Mouse (Mus musculus) frontal cortex, postnatal 10 days (tissue): ENCODE data around the gene Kcnj3.
"Not testable (repeated sequence)": the region's sequence is repeated elsewhere in the genome, so short reads cannot be mapped to it uniquely, and the experiment has no call there.

Experiments used
- DNase-seq, 2 experiments: peaks; one replicate each; pipeline ENCODE4 v3.0.0; 2022; ENCODE audit warnings: low spot score in 2 of 2, mixed read lengths in 1 of 2

The Kcnj3 gene

GRCm38 (mm10) chr2:55435721-55436260 lies at the start of gene Kcnj3:
Gene Kcnj3, plus strand, starts transcription at chr2:55435970.
- DNase-seq = peak; percentile 64 to 70

GRCm38 (mm10) chr2:55390330-55390989 lies 45.3 kb upstream of the Kcnj3 start:
- no peak for DNase-seq

GRCm38 (mm10) chr2:55405307-55405706 lies 30.5 kb upstream of the Kcnj3 start:
- no peak for DNase-seq

- DNase-seq = no peak
These were observed 8.1 kb upstream of the Kcnj3 start for GRCm38 (mm10) chr2:55427633-55428032.

DNA sequence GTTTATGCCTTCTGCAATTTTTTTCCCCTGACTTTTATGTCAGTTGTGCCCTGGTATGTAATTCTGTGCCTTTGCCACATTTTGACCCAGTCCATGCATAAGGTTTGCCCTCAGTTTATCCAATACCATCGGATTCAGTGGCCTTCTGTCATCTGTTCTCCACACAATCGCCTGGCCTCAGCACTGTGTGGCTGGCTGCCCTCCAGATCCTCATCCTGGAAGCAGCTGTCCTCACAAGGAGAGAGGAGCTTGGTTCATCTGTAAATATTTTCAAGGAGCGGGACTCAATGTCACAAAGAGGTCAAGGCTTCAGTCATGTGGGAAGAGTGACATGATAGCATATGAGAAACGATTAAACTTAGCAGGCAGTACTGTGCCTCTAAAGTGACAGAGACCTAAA lies 3.7 kb upstream of the Kcnj3 start:
- DNase-seq = no peak

DNA sequence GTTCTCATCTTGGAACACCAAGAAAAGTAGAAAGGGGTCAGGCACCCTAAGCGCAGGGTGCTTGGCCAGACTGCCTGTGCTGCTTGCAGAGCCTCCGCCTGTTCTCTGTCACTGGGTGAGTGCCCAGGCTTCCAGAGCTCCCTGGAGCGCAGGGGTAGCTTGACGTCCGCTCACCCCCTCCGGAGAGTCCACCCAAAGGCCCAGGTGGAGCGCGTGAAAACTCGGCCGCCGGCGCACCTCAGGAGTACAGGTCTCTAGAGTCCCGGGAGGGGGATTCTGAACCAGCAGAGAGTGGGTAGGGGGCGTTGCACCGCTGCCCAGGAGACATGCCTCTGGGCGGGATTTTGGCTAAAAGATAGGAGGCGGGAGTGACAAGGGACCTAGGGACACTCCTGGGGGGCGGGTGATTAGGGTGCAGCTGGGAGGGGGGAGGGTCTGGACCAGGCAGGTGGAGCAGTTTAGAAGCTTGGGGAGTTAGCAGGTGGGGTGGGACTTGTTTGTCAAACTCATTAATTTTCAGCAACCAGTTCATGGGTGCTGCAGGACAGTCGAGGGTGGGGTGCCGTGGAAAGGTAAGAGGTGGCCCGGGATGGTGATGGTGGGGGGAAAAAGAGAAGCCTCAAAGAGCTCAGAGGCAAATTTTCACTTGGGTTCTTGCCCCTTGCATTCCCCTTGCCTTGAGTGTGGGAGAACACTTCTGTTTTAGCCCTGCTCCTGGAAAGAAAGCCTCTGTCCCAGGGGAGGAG lies 664 bp downstream of the Kcnj3 start:
- DNase-seq = peak; percentile 20 to 35

GRCm38 (mm10) chr2:55437007-55437949 lies 1.5 kb downstream of the Kcnj3 start:
- DNase-seq = peak; percentile 8 to 27

- DNase-seq = no peak
These were observed 2.2 kb downstream of the Kcnj3 start for GRCm38 (mm10) chr2:55437977-55438376.

GRCm38 (mm10) chr2:55439211-55439610 lies 3.4 kb downstream of the Kcnj3 start:
- DNase-seq = no peak

- DNase-seq = no peak
These were observed 6.2 kb downstream of the Kcnj3 start for GRCm38 (mm10) chr2:55442006-55442405.

- no peak for DNase-seq
These were observed 11.5 kb downstream of the Kcnj3 start for GRCm38 (mm10) chr2:55447298-55447697.

- DNase-seq = no peak
These were observed 15.0 kb downstream of the Kcnj3 start for GRCm38 (mm10) chr2:55450774-55451173.

DNA sequence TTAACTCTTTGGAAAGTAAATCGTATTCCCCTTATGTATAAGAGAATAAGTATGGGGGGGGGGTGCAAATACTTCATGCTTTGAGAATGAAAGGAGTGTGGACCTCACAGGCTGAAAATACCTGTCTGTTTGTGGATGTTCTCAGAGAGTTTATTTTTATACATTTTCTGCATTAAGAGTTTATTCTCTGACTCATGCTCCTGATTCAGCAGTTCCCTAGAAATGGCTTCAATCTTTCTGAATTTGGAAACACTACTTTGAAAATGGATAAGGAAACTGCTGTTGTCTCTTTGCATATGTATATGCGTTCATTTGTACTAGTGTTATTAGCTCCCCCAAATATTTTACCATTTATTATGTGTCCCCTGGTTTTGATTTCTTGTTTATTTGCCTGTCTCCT lies 23.4 kb downstream of the Kcnj3 start:
- DNase-seq = no peak

GRCm38 (mm10) chr2:55469141-55469540 lies 33.4 kb downstream of the Kcnj3 start:
- DNase-seq = no peak

DNA sequence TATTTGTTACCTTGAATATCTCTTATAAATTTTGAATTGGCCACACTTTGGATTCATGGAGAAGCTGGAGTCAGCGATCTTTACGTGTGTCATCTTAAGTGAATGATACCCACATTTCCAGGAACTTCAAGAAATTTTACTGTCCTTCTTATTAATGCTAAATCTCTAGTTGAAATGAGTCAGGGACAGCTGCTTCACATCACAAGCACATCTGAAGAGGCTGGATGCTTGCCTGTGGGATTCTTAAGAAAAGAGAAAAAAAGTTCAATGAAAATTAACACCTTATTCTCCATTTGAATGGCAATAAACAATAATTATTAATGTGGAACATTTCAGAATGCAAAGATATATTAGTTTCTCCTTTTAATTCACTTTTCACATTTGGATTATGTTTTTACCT lies 34.2 kb downstream of the Kcnj3 start:
- DNase-seq = no peak

- no peak for DNase-seq
These were observed 43.7 kb downstream of the Kcnj3 start for GRCm38 (mm10) chr2:55479511-55479910.

- DNase-seq = peak; percentile 7 to 13
These were observed 44.3 kb downstream of the Kcnj3 start for GRCm38 (mm10) chr2:55479933-55480601.

GRCm38 (mm10) chr2:55480602-55480965 lies 44.8 kb downstream of the Kcnj3 start:
- DNase-seq = no peak

DNA sequence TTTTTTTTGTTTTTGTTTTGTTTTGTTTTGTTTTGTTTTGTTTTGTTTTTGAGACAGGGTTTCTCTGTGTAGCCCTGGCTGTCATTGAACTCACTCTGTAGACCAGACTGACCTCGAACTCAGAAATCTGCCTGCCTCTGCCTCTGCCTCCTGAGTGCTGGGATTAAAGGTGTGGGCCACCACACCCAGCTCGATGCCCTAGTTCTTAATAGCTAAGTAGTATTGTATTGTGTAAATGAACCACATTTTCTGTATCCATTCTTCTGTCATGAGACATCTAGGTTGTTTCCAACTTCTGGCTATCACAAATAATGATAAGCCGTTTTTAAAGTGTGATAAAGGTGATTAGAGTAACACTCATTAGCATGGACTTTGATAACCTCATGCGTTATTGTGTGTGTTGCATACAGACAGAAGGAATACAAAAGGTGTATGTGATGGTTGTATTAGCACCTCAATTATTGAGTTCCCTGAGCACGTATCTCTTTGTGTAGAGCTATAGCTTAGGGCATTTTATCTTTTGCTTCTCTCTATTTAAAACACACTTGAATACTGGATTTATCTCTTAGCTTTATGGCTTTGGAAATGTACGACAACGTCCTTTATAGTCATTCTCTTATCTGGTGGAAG lies 49.8 kb downstream of the Kcnj3 start:
- DNase-seq = not testable (repeated sequence)

DNA sequence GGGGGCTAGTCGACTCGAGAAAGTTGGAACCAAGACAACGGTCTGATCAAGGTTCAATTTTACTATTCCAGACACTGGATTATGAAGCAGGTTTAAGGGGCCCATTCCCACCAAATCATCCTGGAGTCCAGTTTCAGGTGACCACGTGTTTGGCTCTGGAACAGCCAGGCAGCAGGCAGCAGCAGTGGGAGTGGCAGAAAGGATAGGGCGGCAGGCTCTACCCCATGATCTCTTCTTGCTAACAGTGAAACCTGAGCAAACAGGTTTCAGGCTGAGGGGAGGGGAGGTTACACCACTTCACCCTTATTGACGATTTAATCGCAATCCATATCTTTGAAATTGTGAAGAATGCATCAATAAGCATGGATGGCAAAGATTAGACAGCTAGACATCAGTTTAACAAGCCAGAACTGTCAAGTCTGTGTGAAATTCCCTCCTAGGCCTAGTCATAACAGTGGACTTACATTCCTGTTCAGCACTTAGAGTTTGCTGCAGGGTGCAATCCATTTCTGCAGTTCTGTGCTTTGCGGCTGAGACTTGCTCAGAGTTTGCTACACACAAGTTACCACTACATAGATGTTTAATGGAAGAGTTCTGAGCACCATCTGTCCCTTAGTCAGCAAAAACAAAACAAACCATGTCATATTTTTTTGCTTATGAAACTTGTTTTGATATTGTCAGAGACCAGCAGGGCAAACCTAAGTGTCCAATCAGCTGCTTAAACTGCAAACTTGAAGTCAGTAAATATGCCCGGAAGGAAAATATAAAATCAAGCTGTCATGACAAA lies 67.8 kb downstream of the Kcnj3 start:
- no peak for DNase-seq
